Mouse (Mus musculus): Measurements from ENCODE around the gene Zfp94.

GRCm38 (mm10) chr7:24291387-24292090, 24.9 kb downstream of the Zfp94 start:
- TF ChIP-seq CTCF (IDR thresholded peaks at IDR 0.05) (no peak), POLR2A (IDR thresholded peaks at IDR 0.05; ENCODE audit: insufficient read depth, low read depth, low read length) (no peak), EP300 (IDR thresholded peaks at IDR 0.05; ENCODE audit: insufficient read depth, low read depth, low read length) (no peak)

Data from heart, adult 2 months (tissue).